ENCODE assay signal across 9 mouse cellular contexts in the genomic region with DNA sequence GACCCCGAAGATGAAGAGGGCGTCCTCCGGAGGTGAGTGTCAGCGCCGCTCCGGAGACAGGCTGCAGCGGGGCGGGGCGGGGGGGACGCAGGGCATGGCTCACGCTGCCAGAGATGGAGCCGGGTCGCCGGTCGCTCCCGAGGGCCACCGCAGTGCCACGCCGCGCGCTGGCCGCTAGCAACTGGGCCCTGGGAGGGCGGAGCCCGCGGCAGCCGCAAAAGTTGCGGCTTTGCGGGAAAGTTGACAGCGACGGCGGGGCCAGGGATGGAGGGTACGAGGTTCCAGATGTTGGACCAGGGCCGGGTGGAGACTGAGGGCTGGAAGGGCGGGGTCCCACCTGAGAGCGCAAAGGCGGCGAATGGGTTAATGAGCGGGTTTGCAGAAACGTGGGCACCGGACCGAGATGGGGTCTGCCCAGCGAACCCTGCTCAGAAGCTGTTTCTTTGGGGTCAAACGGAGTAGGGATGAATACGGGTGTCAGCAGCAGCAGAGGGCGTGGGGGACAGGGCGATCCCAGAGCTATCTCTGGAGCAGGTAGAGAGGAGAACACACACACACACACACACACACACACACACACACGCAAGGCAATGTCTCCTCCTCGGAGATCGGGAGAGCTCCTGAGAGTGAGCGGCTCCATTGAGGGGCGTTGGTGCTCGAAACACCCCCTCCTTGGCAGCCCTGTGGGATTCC. TPM values are rescaled to one million over a fixed set of nuclear protein-coding genes. Genes with fewer than 3 reads are reported as not detected.
A peak's percentile ranks its signal among the peaks of the same experiment; 100 is the strongest.
DNase-seq lines count a peak whose midpoint lies in the region; ATAC-seq and TF ChIP-seq lines count a peak whose summit lies in the region.
"Had no signal": no experiment of that assay in that cellular context is flagged by ENCODE, and none has a peak within 500 bp of the region (broad histone marks: within the 10 kb centered on the region; RNA-seq: fewer than 3 reads in every experiment).

No protein-coding gene starts in this region.

- H3K4me1 ChIP-seq in erythroblast, embryonic 14.5 days (ENCODE audit: control insufficient read depth) = peaks cover 6% of the 10 kb centered on the region
- peaks cover 12% of the 10 kb centered on the region for H3K4me1 ChIP-seq in thymus, adult 2 months (replicated peaks; ENCODE audit: control insufficient read depth, insufficient read depth, low read length)
- H3K4me1 ChIP-seq in hindbrain, embryonic 14.5 days (replicated peaks; ENCODE audit: control insufficient read depth, insufficient read depth, low read length) = peaks cover 28% of the 10 kb centered on the region
- H3K4me1 ChIP-seq in midbrain, embryonic 15.5 days = peaks cover 42% of the 10 kb centered on the region

- DNase-seq in thymus, adult 2 months = no peak
- DNase-seq in thymus, adult 18-20 months = no peak
- DNase-seq in hindbrain, embryonic 14.5 days (ENCODE audit: low spot score) = no peak
- no peak for DNase-seq in spleen, postnatal 10 days (ENCODE audit: low spot score in 2 of 2)
- DNase-seq in natural killer cell, adult 2 months (ENCODE audit: low spot score in 2 of 2) = no peak

- no peak overlapping the region for H3K27ac ChIP-seq in thymus, adult 2 months (ENCODE audit: control insufficient read depth, insufficient read depth, low read length)
- peak overlapping the region; percentile 86 for H3K27ac ChIP-seq in hindbrain, embryonic 14.5 days
- H3K27ac ChIP-seq in midbrain, embryonic 15.5 days = peak overlapping the region; percentile 88

- ATAC-seq in erythroblast, adult 5-6 weeks (replicated peaks; ENCODE audit: low FRiP score, poor library complexity, severe bottlenecking) = no peak
- peak; percentile 28 for ATAC-seq in hindbrain, embryonic 14.5 days (ENCODE audit: low FRiP score)
- peak; percentile 52 for ATAC-seq in midbrain, embryonic 15.5 days (replicated peaks)

- TF ChIP-seq CTCF in thymus, adult 2 months (IDR thresholded peaks at IDR 0.05; ENCODE audit: borderline replicate concordance, control insufficient read depth, extremely low read depth, insufficient read depth, low read length, poor library complexity) = no peak

- peak overlapping the region; percentile 91 for H3K9ac ChIP-seq in hindbrain, embryonic 14.5 days
- H3K9ac ChIP-seq in midbrain, embryonic 15.5 days = peak overlapping the region; percentile 85

- peak overlapping the region; percentile 22 for H3K4me3 ChIP-seq in erythroblast, embryonic 14.5 days (replicated peaks)
- H3K4me3 ChIP-seq in thymus, adult 2 months (ENCODE audit: control insufficient read depth, insufficient read depth, low read length) = peak overlapping the region; percentile 76
- peak overlapping the region; percentile 73 for H3K4me3 ChIP-seq in hindbrain, embryonic 14.5 days (replicated peaks; ENCODE audit: low read length)
- peak overlapping the region; percentile 84 for H3K4me3 ChIP-seq in midbrain, embryonic 15.5 days

- TF ChIP-seq POLR2A in thymus, adult 2 months (IDR thresholded peaks at IDR 0.05; ENCODE audit: control insufficient read depth, extremely low read depth, insufficient read depth, low read length, poor library complexity) = no peak

- no peaks in the 10 kb centered on the region for H3K9me3 ChIP-seq in erythroblast, embryonic 14.5 days (ENCODE audit: control insufficient read depth, low read length)
- no peaks in the 10 kb centered on the region for H3K9me3 ChIP-seq in hindbrain, embryonic 14.5 days (ENCODE audit: control insufficient read depth, low read length)
- no peaks in the 10 kb centered on the region for H3K9me3 ChIP-seq in midbrain, embryonic 15.5 days

- peak overlapping the region; percentile 82 for H3K4me2 ChIP-seq in hindbrain, embryonic 14.5 days (replicated peaks)
- H3K4me2 ChIP-seq in midbrain, embryonic 15.5 days = peak overlapping the region; percentile 77

- H3K27me3 ChIP-seq in erythroblast, embryonic 14.5 days (ENCODE audit: control insufficient read depth) = peaks cover 41% of the 10 kb centered on the region
- peaks cover 9% of the 10 kb centered on the region; the same call in 1 of the 2 replicates for H3K27me3 ChIP-seq in thymus, adult 2 months (ENCODE audit: control insufficient read depth, insufficient read depth, low read length)
- peaks cover 9% of the 10 kb centered on the region for H3K27me3 ChIP-seq in hindbrain, embryonic 14.5 days (ENCODE audit: control insufficient read depth, insufficient read depth, low read length)
- peaks cover 7% of the 10 kb centered on the region; the same call in 1 of the 2 replicates for H3K27me3 ChIP-seq in midbrain, embryonic 15.5 days (replicated peaks)

- WGBS in thymus, adult 2 months = 13% methylated on average over 52 of the region's 52 CpGs
- under 1% methylated on average over 52 of the region's 52 CpGs for WGBS in hindbrain, embryonic 14.5 days
- WGBS in midbrain, embryonic 15.5 days = 2% methylated on average over 51 of the region's 52 CpGs

- no peaks in the 10 kb centered on the region for H3K36me3 ChIP-seq in erythroblast, embryonic 14.5 days (ENCODE audit: control insufficient read depth)
- no peaks in the 10 kb centered on the region for H3K36me3 ChIP-seq in thymus, adult 2 months (ENCODE audit: control insufficient read depth, insufficient read depth, low read length)
- H3K36me3 ChIP-seq in hindbrain, embryonic 14.5 days (replicated peaks; ENCODE audit: control insufficient read depth, insufficient read depth) = no peaks in the 10 kb centered on the region
- no peaks in the 10 kb centered on the region for H3K36me3 ChIP-seq in midbrain, embryonic 15.5 days (replicated peaks)
- H3K36me3 ChIP-seq: G1E had no signal

RNA-seq across cellular contexts. Expression of a gene that starts 0.6 kb away (rescaled TPM):
- polyA plus RNA-seq in erythroblast, embryonic 14.5 days (2012) = 0.02 TPM in 1 of 2 replicates, not detected in the other
- total RNA-seq in erythroblast, adult 5-6 weeks (2015; ENCODE audit: low replicate concordance) = 0.42 and 0.96 TPM in 2 replicates
- total RNA-seq in erythroblast, adult 5-6 weeks (2017; ENCODE audit: low replicate concordance) = not detected in 2 replicates
- polyA plus RNA-seq in thymus, adult 2 months (2012; rRNA removed) = 5.7 and 6.6 TPM in 2 replicates
- 22.7 and 26.2 TPM in 2 replicates for polyA plus RNA-seq in hindbrain, embryonic 14.5 days (2014; fragmentation: Nextera tagmentation; extraction: Ambion mirVana)
- 25.0 and 27.2 TPM in 2 replicates for polyA plus RNA-seq in midbrain, embryonic 15.5 days (2015; fragmentation: Nextera tagmentation; extraction: Ambion mirVana)
- polyA plus RNA-seq: G1E had no signal

RNA-seq across cellular contexts. Expression of a gene that starts 38.0 kb away (rescaled TPM):
- 0.06 and 0.20 TPM in 2 replicates for polyA plus RNA-seq in erythroblast, embryonic 14.5 days (2012)
- total RNA-seq in erythroblast, adult 5-6 weeks (2015; ENCODE audit: low replicate concordance) = 3.3 and 6.3 TPM in 2 replicates
- 4.7 and 7.4 TPM in 2 replicates for total RNA-seq in erythroblast, adult 5-6 weeks (2017; ENCODE audit: low replicate concordance)
- 74.1 and 84.2 TPM in 2 replicates for polyA plus RNA-seq in thymus, adult 2 months (2012; rRNA removed)
- 2.8 and 3.1 TPM in 2 replicates for polyA plus RNA-seq in hindbrain, embryonic 14.5 days (2014; fragmentation: Nextera tagmentation; extraction: Ambion mirVana)
- 3.7 and 5.0 TPM in 2 replicates for polyA plus RNA-seq in midbrain, embryonic 15.5 days (2015; fragmentation: Nextera tagmentation; extraction: Ambion mirVana)

Comparison
In these comparisons a context has a peak if more than half of its experiments do, and no peak if none do; other contexts are left out.
1. H3K4me3 ChIP-seq: peak in every context shown above with its lines; median percentile 84 in midbrain, embryonic 15.5 days; 76 in thymus, adult 2 months; 73 in hindbrain, embryonic 14.5 days; 22 in erythroblast, embryonic 14.5 days.
2. RNA of a gene that starts 38.0 kb away (polyA plus RNA-seq): 74.1 to 84.2 TPM in thymus, adult 2 months; 3.7 to 5.0 TPM in midbrain, embryonic 15.5 days, 2.8 to 3.1 TPM in hindbrain, embryonic 14.5 days and 0.06 to 0.20 TPM in erythroblast, embryonic 14.5 days; every median in the first group is over 10 times any median in the second.